Mouse (Mus musculus) gastrocnemius, adult 2 months (tissue): ENCODE measurements at regions not wholly inside any gene's neighbourhood (a gene's known extent, or its start where the extent isn't known, plus 50 kb on each side); places are given as distances from the start of the nearest gene placed in this dataset.

Experiments used
- DNase-seq: peaks from one replicate; pipeline ENCODE4 v3.0.0; 2022
- H3K27ac ChIP-seq: fragments of 200-600 bp; 2 replicates; pipeline ENCODE4 v1.8.1; 2022; ENCODE audit warnings: mild to moderate bottlenecking
- H3K4me3 ChIP-seq: fragments of 200-600 bp; 2 replicates; pipeline ENCODE4 v1.8.1; 2022; ENCODE audit warnings: mild to moderate bottlenecking, moderate library complexity
- CTCF ChIP-seq: fragments of 200-600 bp; IDR thresholded peaks from 2 replicates; pipeline ENCODE4 v1.8.1; 2022; ENCODE audit warnings: antibody characterized with exemption, mild to moderate bottlenecking, moderate library complexity
- intact Hi-C: fragments of 180-260 bp; cut with DNase I; formaldehyde crosslinking; loops from one replicate; pipeline ENCODE4 v1.15.1; 2025

DNA sequence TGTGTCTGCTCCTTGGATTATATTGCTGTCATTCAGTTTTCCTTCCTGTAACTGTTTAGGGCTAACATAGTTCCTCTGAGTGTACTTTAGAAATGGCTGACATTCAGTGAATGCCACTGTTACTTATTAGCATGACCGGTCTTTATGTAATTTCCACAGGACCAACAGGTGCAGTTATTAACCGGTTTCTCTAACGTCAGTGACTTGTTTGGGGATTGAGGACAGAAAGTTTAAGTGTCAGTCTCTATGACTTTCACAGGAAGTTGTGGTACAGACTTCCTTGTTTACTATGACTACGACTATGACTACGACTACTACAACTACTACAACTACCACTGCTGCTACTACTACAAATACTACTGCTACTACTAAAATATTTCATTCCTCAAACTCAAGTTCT, 170.4 kb upstream of the Ptger4 start:
- TF ChIP-seq CTCF: no peak
- H3K4me3 ChIP-seq: no peak overlapping the region
- intact Hi-C loops: no loop called here
- H3K27ac ChIP-seq: no peak overlapping the region
- no peak for DNase-seq

DNA sequence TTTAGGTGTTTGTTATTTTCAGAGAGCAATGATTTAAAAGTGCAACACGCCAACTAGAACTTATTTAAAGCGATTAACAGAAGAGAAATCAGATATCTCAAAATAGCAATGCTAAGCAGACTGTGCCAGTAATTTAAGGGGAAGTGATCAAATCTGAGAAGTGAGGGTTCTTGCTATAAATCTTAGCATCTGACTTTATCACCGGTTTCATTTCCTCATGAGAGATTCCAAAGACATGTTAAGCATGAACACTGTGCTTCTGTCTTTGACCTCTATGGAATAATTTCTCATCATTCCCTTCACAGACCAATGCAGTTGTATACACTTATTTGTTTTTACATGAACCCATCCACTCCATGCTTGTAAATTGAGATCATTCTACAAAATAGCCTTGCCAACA, 172.0 kb upstream of the Ptger4 start:
- intact Hi-C loops: no loop called here
- Histone ChIP-seq H3K27ac (no peak overlapping the region), H3K4me3 (no peak overlapping the region)
- no peak for DNase-seq
- no peak for TF ChIP-seq CTCF

DNA sequence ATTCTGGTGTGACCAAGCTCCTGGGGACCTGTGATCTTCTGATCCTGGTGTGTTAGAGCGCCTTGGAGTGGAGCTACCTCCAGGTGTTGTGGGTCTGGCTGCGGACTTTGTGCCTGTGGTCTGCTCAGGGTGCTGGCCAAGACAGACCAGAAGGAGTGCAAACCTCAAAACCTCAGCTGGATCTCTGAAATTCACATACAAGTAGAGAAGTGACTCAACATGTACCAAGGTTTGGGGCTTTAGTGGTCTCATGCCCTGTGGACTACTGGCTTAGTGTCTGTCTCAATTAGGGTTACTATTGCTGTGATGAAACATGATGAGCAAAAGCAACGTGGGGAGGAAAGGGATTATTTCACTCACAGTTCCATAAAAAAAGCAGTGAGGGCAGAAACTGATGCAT, 182.7 kb upstream of the Ptger4 start:
- intact Hi-C loops: no loop called here
- no peak for DNase-seq

DNA sequence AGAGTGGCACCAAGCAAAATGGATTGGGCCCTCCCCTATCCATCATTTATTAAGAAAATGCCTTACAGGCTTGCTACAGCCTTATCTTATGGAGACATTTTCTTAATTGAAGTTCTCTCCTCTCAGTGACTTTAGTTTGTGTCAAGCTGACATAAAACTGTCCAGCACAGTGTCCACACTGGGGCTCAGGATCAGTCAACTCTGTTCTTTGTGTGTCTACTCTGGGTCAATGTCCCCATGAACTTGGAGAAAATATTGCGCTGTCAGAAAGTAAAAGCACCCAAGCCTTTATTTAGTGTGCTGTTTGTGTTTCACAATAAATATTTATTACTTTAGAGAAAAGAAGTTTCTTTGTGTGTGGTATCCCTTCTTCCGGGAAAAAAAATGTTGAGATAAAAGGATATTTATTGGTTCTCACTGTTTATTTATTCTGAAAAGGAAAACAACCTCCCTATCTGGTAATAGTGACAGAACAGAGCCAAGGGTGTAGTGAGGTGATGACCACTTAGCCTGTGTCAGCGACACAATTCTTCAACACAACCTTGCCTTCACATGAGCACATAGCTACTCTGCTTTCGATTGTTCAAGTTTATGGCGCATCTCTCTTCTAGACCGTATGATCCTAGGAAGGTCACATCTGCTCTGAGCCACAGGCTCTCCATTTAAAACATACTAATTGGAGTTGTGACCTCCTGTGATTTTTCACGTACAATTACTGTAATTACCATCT, 183.5 kb upstream of the Ptger4 start:
- Histone ChIP-seq H3K4me3 (no peak overlapping the region), H3K27ac (no peak overlapping the region)
- DNase-seq: no peak
- no peak for TF ChIP-seq CTCF
- intact Hi-C loops: no loop called here

More for the DNA sequence above, 182.7 kb upstream of the Ptger4 start:
- no peak for TF ChIP-seq CTCF
- no peak overlapping the region for H3K4me3 ChIP-seq
- H3K27ac ChIP-seq: no peak overlapping the region

DNA sequence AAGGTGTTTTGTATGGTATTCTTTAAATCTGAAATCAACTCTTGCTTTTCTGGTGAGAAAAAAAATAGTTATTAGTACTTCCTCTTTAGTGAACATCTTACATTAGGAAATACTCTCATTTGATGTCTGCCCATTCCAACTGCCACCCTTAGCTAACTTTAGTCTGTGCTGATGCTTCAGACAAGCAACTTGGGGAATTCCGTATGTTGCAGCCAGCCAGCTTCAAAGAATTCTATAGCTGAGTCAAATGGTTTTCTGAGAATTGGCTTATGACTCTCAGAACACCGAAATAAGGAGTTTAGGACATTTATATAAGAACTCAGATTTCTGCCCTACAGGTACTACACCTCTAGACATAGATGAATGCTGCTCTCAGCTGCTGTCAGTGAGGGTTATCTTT, 188.0 kb upstream of the Ptger4 start:
- no peak overlapping the region for H3K27ac ChIP-seq
- intact Hi-C loops: no loop called here
- no peak for TF ChIP-seq CTCF
- DNase-seq: no peak
- H3K4me3 ChIP-seq: no peak overlapping the region

DNA sequence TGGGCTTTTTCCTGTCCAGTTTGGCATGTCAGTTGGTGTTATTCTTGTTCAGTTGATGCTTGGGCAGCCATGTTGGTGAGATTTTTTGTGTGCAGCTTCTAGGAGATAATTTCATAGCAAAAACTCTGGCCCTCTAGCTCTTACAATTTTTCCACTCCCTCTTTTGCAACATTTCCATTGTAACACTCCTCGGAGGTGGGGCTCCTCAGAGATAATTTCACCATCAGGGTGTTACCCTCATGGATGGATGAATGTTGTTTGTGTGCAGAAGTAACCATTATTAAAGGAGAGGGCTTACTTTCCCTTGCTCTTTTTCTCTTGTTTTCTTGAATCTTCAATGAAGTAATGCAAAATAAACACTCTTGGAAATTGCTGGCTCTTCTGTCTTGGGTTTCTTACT, 193.0 kb upstream of the Ptger4 start:
- DNase-seq: no peak
- intact Hi-C loops: no loop called here
- TF ChIP-seq CTCF: no peak

DNA sequence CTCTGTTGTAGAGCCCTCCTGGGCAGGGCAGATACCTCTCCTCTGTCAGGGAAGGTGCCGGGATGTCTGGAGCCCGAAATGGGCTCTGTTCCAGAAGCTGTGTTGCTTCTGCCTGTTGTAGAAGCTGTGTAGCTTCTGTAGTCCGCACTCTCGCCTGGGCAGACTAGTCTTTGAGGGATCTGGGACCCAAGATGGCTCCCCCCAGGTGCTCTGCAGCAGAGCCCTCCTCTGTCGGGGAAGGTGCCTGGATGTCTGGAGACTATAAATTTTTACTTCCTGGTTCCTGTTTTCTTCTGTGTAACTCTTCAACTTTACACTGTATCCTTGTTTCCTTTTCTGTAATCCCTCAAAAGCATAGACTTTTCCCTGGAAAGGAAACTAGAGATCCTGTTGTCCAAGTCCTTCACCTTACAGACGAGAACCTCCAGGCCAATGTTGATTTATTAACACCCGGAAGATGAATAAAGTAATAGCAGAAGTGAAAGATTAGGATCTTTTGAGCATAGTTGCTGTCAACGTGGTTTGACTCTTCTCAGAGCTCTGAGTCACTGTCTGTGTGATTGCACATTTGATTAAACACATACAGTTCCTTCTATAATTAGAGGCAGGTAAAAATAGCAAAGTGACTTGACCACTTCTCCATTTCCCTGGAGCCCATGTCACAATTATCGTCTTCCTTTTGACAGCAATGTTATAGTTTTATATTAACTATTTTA, 202.2 kb upstream of the Ptger4 start:
- intact Hi-C loops: no loop called here
- no peak for TF ChIP-seq CTCF
- Histone ChIP-seq H3K27ac (peak overlapping the region; percentile 80), H3K4me3 (peak overlapping the region; percentile 21)
- DNase-seq: no peak

More for the DNA sequence above, 193.0 kb upstream of the Ptger4 start:
- no peak overlapping the region for H3K27ac ChIP-seq
- no peak overlapping the region for H3K4me3 ChIP-seq

DNA sequence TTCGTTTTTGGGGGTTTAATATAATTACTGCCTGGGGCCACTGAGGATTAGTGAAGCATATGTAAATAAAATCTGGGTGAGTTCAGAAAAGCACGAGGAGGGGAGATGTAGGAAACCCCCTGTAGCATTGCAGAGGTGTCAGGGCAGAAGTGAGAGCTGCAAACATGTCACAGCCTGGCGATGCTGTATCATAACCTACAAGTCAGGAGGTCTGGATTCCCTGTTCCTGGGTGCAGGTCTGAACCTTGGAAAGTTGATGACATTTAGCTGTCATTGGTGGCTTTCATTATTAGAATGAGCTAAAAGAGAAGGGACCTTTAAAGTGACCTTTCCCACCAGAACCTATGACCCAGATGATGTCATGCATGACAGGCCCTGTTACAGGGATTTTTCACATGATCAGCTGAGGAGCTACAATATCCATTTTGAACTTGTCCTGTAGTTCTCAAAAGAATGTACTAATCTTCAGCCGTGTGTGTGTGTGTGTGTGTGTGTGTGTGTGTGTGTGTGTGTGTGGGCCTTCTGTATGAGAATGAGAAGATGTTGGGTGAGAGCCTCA, 202.8 kb upstream of the Ptger4 start:
- Histone ChIP-seq H3K4me3 (peak overlapping the region; percentile 6; the same call in 1 of the 2 replicates), H3K27ac (peak overlapping the region; percentile 80)
- DNase-seq: no peak
- intact Hi-C loops: no loop called here
- TF ChIP-seq CTCF: no peak

DNA sequence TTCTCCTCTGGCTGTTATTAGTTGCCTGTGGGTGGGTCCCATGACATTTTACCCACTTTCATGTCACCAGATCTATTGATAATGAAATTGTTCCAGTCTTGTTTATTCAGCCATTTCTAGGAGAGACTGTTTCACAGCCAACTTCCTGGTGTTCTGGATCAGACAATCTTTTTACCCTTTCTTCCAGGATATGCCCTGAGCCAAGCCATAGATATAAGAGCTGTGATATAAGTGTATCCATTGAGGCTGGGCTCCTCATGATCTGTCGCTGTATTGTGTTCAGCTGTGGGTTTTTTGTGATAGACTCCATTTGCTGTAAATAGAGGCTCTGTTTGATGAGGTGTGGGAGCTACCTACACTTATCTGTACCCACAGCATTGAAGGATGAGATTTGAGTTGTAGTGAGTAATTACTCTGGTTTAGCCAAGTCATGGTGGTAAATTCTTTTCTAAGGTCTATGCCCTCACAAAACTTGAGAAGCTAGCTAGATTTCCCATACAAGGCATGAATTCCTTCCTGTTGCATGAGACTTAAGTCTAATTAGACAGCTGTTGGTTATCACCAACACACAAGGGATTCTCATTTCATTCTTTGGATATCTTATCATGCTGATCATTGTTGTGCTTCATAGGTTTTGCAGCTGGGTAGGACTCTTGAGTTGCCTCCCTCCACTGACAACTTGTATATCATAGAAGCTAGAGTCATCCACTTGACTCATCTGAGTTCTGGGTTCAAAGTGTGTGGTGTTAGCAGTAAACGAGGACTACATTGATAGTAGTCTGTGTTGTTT, 203.9 kb upstream of the Ptger4 start:
- TF ChIP-seq CTCF: no peak
- no peak overlapping the region for H3K27ac ChIP-seq
- H3K4me3 ChIP-seq: no peak overlapping the region
- DNase-seq: no peak
- intact Hi-C loops: no loop called here

DNA sequence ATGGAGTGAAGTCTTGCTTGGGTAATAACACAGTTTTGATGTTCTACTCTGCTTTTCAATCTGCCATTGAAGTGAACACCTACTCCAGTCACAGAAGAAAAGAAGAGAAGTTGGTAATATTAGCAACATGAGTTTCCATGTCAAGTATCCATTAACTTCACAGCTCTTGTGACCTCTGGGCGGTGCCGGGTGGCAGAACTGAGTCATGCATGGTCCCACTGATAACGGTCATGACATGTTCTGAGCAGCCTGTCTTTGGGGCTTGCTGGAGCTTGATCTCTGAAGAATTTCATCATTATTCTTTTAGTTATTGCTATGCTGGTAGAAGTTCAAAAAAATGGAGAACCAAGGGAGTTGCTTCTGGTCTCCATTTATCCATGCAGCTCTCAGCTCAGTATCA, 215.1 kb upstream of the Ptger4 start:
- Histone ChIP-seq H3K4me3 (no peak overlapping the region), H3K27ac (no peak overlapping the region)
- DNase-seq: no peak
- no peak for TF ChIP-seq CTCF
- intact Hi-C loops: no loop called here

DNA sequence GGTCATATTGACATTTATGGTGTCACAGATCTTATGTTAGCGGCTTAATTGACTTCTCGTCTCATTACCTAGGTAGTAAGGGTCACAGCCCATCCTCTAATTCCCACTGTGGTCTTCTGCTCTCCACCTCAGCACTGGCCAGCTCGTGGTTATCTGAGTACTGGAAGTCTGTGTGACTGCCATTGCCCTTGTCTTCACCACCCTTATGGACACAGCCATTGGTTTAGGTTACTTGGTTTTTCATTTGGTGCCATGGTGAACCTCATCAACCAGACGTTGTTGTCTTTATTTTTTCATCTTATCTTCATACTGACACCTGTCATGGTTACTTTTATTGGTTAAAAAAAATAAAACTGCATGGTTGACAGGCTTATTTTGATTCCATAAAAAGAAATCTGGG, 215.6 kb upstream of the Ptger4 start:
- no peak overlapping the region for H3K27ac ChIP-seq
- TF ChIP-seq CTCF: no peak
- no peak for DNase-seq
- no peak overlapping the region for H3K4me3 ChIP-seq
- intact Hi-C loops: no loop called here

DNA sequence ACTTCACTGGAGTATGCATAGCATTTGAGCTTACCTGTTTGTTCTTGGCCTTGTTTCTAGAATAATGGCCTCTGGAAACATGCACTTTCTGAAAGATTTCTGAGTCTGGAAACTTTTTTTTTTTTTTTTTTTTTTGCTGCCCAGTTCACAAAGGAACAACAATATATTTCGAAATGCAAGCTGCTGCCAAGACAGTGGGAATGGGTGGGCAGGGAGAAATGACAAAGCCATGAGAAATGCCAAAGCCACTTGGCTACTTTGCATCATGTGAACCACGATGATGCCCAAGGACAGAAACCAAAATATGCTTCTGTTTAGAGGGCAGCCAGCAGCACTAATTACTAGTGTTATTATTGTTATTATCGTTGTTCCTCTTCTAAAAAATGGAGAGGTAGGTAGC, 218.7 kb upstream of the Ptger4 start:
- Histone ChIP-seq H3K4me3 (no peak overlapping the region), H3K27ac (no peak overlapping the region)
- intact Hi-C loops: no loop called here
- no peak for DNase-seq
- TF ChIP-seq CTCF: no peak

DNA sequence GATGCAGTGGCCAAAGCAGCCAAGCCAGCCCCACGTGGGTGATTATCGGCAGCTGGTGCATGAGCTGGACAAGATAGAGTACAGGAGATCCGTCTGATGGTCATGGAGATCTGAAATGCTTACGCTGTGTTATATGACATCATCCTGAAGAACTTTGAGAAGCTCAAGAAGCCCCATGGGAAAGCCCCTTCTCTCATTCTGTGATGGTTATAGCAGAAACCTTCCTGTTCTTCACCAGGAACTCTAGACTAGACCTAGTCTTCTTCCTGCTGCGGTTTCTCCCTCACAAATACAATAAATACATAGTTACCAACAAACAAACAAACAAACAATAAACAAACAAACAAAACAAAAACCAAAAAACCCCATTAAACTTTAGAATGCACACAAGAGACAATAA, 220.7 kb upstream of the Ptger4 start:
- Histone ChIP-seq H3K27ac (no peak overlapping the region), H3K4me3 (no peak overlapping the region)
- intact Hi-C loops: no loop called here
- DNase-seq: no peak
- TF ChIP-seq CTCF: no peak
